Mouse (Mus musculus) midbrain, embryonic 12.5 days (tissue): ENCODE measurements at regions not wholly inside any gene's neighbourhood (a gene's known extent, or its start where the extent isn't known, plus 50 kb on each side); places are given as distances from the start of the nearest gene placed in this dataset.

Source experiments
- ATAC-seq: fragments of 200-750 bp; cut with Nextera tagmentation; 2 replicates; pipeline ENCODE4 v1.8.0; 2017; ENCODE audit warnings: low read depth, moderate TSS enrichment, moderate library complexity; ENCODE audit not compliant: low FRiP score
- H3K27ac ChIP-seq: fragments of 300-500 bp; sonication (generic); replicated peaks from 2 replicates; pipeline ENCODE4 v1.5.1; 2016; ENCODE audit warnings: mild to moderate bottlenecking
- H3K27me3 ChIP-seq: fragments of 300-500 bp; sonication (generic); 2 replicates; pipeline ENCODE4 v1.6.1; 2016; ENCODE audit warnings: mild to moderate bottlenecking
- H3K36me3 ChIP-seq: fragments of 300-500 bp; sonication (generic); 2 replicates; pipeline ENCODE4 v1.6.1; 2016
- H3K4me1 ChIP-seq: fragments of 300-500 bp; sonication (generic); 2 replicates; pipeline ENCODE4 v1.6.1; 2016
- H3K4me2 ChIP-seq: fragments of 300-500 bp; sonication (generic); replicated peaks from 2 replicates; pipeline ENCODE4 v1.6.1; 2016; ENCODE audit warnings: mild to moderate bottlenecking, moderate library complexity
- H3K4me3 ChIP-seq: fragments of 300-500 bp; sonication (generic); 2 replicates; pipeline ENCODE4 v1.5.1; 2016; ENCODE audit warnings: mild to moderate bottlenecking
- H3K9ac ChIP-seq: fragments of 300-500 bp; sonication (generic); replicated peaks from 2 replicates; pipeline ENCODE4 v1.6.1; 2016; ENCODE audit warnings: mild to moderate bottlenecking, moderate library complexity
- H3K9me3 ChIP-seq: fragments of 300-500 bp; sonication (generic); 2 replicates; pipeline ENCODE4 v1.6.1; 2016; ENCODE audit warnings: mild to moderate bottlenecking
- WGBS: fragments of 180-500 bp; shearing (Covaris S2); methylation state at CpG from one replicate; pipeline ENCODE4 v1.1.7; 2016; 5-methylcytosine and 5-hydroxymethylcytosine counted together

- no peak overlapping the region for H3K4me2 ChIP-seq
- H3K9me3 ChIP-seq: no peaks in the 10 kb centered on the region
- ATAC-seq: no peak
- H3K4me3 ChIP-seq: no peak overlapping the region
- H3K36me3 ChIP-seq: no peaks in the 10 kb centered on the region
- peaks cover 10% of the 10 kb centered on the region; the same call in 1 of the 2 replicates for H3K4me1 ChIP-seq
- WGBS: 94% methylated on average over 5 of the region's 5 CpGs
- H3K9ac ChIP-seq: no peak overlapping the region
- no peaks in the 10 kb centered on the region for H3K27me3 ChIP-seq
- H3K27ac ChIP-seq: no peak overlapping the region
Observed at GRCm38 (mm10) chr4:127862875-127863274, 107.9 kb downstream of the CK137956 start.

- ATAC-seq: no peak
- no peaks in the 10 kb centered on the region for H3K36me3 ChIP-seq
- H3K9me3 ChIP-seq: no peaks in the 10 kb centered on the region
- H3K27ac ChIP-seq: no peak overlapping the region
- no peak overlapping the region for H3K4me3 ChIP-seq
- no peak overlapping the region for H3K9ac ChIP-seq
- no peaks in the 10 kb centered on the region for H3K27me3 ChIP-seq
- no peak overlapping the region for H3K4me2 ChIP-seq
- peaks cover 10% of the 10 kb centered on the region; the same call in 1 of the 2 replicates for H3K4me1 ChIP-seq
- WGBS: 58% methylated on average over 16 of the region's 16 CpGs
Observed at GRCm38 (mm10) chr4:127861319-127862117, 109.2 kb downstream of the CK137956 start.

GRCm38 (mm10) chr4:127860271-127860670 is 110.5 kb downstream of the CK137956 start:
- Histone ChIP-seq H3K4me1 (peaks cover 10% of the 10 kb centered on the region; the same call in 1 of the 2 replicates), H3K27ac (no peak overlapping the region), H3K9ac (no peak overlapping the region), H3K9me3 (no peaks in the 10 kb centered on the region), H3K27me3 (no peaks in the 10 kb centered on the region), H3K36me3 (no peaks in the 10 kb centered on the region), H3K4me3 (no peak overlapping the region), H3K4me2 (no peak overlapping the region)
- WGBS: 80% methylated on average over 4 of the region's 4 CpGs
- ATAC-seq: no peak

- no peak overlapping the region for H3K9ac ChIP-seq
- no peaks in the 10 kb centered on the region for H3K36me3 ChIP-seq
- no peak overlapping the region for H3K4me3 ChIP-seq
- H3K4me2 ChIP-seq: no peak overlapping the region
- peaks cover 10% of the 10 kb centered on the region; the same call in 1 of the 2 replicates for H3K4me1 ChIP-seq
- no peak overlapping the region for H3K27ac ChIP-seq
- H3K27me3 ChIP-seq: no peaks in the 10 kb centered on the region
- no peak for ATAC-seq
- H3K9me3 ChIP-seq: no peaks in the 10 kb centered on the region
- WGBS: 87% methylated on average over 6 of the region's 6 CpGs
Observed at GRCm38 (mm10) chr4:127859505-127859904, 111.2 kb downstream of the CK137956 start.

- Histone ChIP-seq H3K9ac (no peak overlapping the region), H3K27ac (no peak overlapping the region), H3K27me3 (no peaks in the 10 kb centered on the region), H3K9me3 (no peaks in the 10 kb centered on the region), H3K4me2 (no peak overlapping the region), H3K4me3 (no peak overlapping the region), H3K4me1 (peaks cover 10% of the 10 kb centered on the region; the same call in 1 of the 2 replicates), H3K36me3 (no peaks in the 10 kb centered on the region)
- WGBS: 89% methylated on average over 3 of the region's 3 CpGs
- no peak for ATAC-seq
Observed at GRCm38 (mm10) chr4:127858566-127858965, 112.2 kb downstream of the CK137956 start.

- ATAC-seq: no peak
- 90% methylated on average over 1 of the region's 1 CpGs for WGBS
- H3K9me3 ChIP-seq: no peaks in the 10 kb centered on the region
Observed at GRCm38 (mm10) chr4:127855836-127856235, 114.9 kb downstream of the CK137956 start.

GRCm38 (mm10) chr4:127854776-127855409 is 115.9 kb downstream of the CK137956 start:
- Histone ChIP-seq H3K27ac (no peak overlapping the region), H3K9ac (no peak overlapping the region), H3K9me3 (no peaks in the 10 kb centered on the region), H3K27me3 (no peaks in the 10 kb centered on the region), H3K4me3 (no peak overlapping the region), H3K36me3 (no peaks in the 10 kb centered on the region), H3K4me1 (no peaks in the 10 kb centered on the region), H3K4me2 (no peak overlapping the region)
- 84% methylated on average over 3 of the region's 3 CpGs for WGBS
- ATAC-seq: no peak

More at GRCm38 (mm10) chr4:127855836-127856235, 114.9 kb downstream of the CK137956 start:
- H3K4me2 ChIP-seq: no peak overlapping the region
- H3K27ac ChIP-seq: no peak overlapping the region
- no peak overlapping the region for H3K9ac ChIP-seq
- no peaks in the 10 kb centered on the region for H3K27me3 ChIP-seq
- no peak overlapping the region for H3K4me3 ChIP-seq
- H3K4me1 ChIP-seq: 0 out of 2 replicates have a peak, but pooled peaks cover 3% of the 10 kb centered on the region
- H3K36me3 ChIP-seq: no peaks in the 10 kb centered on the region

GRCm38 (mm10) chr4:127849306-127849705 is 121.4 kb downstream of the CK137956 start:
- H3K4me2 ChIP-seq: no peak overlapping the region
- no peak overlapping the region for H3K27ac ChIP-seq
- no peaks in the 10 kb centered on the region for H3K27me3 ChIP-seq
- no peaks in the 10 kb centered on the region for H3K36me3 ChIP-seq
- no peak for ATAC-seq
- no peak overlapping the region for H3K4me3 ChIP-seq
- H3K9me3 ChIP-seq: no peaks in the 10 kb centered on the region
- WGBS: 89% methylated on average over 5 of the region's 5 CpGs
- H3K4me1 ChIP-seq: peaks cover 3% of the 10 kb centered on the region; the same call in 1 of the 2 replicates
- no peak overlapping the region for H3K9ac ChIP-seq

GRCm38 (mm10) chr4:127846321-127846720 is 124.4 kb downstream of the CK137956 start:
- 12% methylated on average over 3 of the region's 3 CpGs for WGBS
- H3K4me3 ChIP-seq: no peak overlapping the region
- no peak overlapping the region for H3K27ac ChIP-seq

GRCm38 (mm10) chr4:127843421-127843820 is 127.3 kb downstream of the CK137956 start:
- H3K4me2 ChIP-seq: no peak overlapping the region
- H3K4me1 ChIP-seq: peaks cover 3% of the 10 kb centered on the region; the same call in 1 of the 2 replicates
- no peak overlapping the region for H3K27ac ChIP-seq
- 87% methylated on average over 7 of the region's 7 CpGs for WGBS
- no peak overlapping the region for H3K9ac ChIP-seq
- no peak overlapping the region for H3K4me3 ChIP-seq
- no peak for ATAC-seq
- no peaks in the 10 kb centered on the region for H3K36me3 ChIP-seq
- H3K9me3 ChIP-seq: no peaks in the 10 kb centered on the region
- H3K27me3 ChIP-seq: no peaks in the 10 kb centered on the region

More at GRCm38 (mm10) chr4:127846321-127846720, 124.4 kb downstream of the CK137956 start:
- Histone ChIP-seq H3K9ac (no peak overlapping the region), H3K4me1 (peaks cover 3% of the 10 kb centered on the region; the same call in 1 of the 2 replicates), H3K36me3 (no peaks in the 10 kb centered on the region), H3K4me2 (no peak overlapping the region), H3K27me3 (no peaks in the 10 kb centered on the region), H3K9me3 (no peaks in the 10 kb centered on the region)
- no peak for ATAC-seq

GRCm38 (mm10) chr4:127833668-127834067 is 137.1 kb downstream of the CK137956 start:
- no peak overlapping the region for H3K9ac ChIP-seq
- H3K9me3 ChIP-seq: no peaks in the 10 kb centered on the region
- no peaks in the 10 kb centered on the region for H3K27me3 ChIP-seq
- no peak overlapping the region for H3K27ac ChIP-seq
- no peaks in the 10 kb centered on the region for H3K4me1 ChIP-seq
- no peak for ATAC-seq
- no peaks in the 10 kb centered on the region for H3K36me3 ChIP-seq
- no peak overlapping the region for H3K4me2 ChIP-seq
- 83% methylated on average over 6 of the region's 6 CpGs for WGBS
- H3K4me3 ChIP-seq: no peak overlapping the region

- H3K9me3 ChIP-seq: no peaks in the 10 kb centered on the region
- H3K4me3 ChIP-seq: no peak overlapping the region
- H3K36me3 ChIP-seq: no peaks in the 10 kb centered on the region
- no peak overlapping the region for H3K4me2 ChIP-seq
- H3K27ac ChIP-seq: no peak overlapping the region
- H3K4me1 ChIP-seq: no peaks in the 10 kb centered on the region
- no peaks in the 10 kb centered on the region for H3K27me3 ChIP-seq
- WGBS: 92% methylated on average over 8 of the region's 8 CpGs
- H3K9ac ChIP-seq: no peak overlapping the region
- no peak for ATAC-seq
Observed at GRCm38 (mm10) chr4:127826988-127827387, 143.8 kb downstream of the CK137956 start.
